Mouse (Mus musculus) myocyte (in vitro differentiated cells): Measurements from ENCODE around the gene Ankmy1.

Source experiments
- E2F4 ChIP-seq: IDR thresholded peaks from one replicate; pipeline ENCODE4 v1.6.1; 2011; ENCODE audit warnings: mild to moderate bottlenecking, control low read depth, moderate library complexity; ENCODE audit not compliant: insufficient read depth
- USF1 ChIP-seq: IDR thresholded peaks from one replicate; pipeline ENCODE4 v1.6.1; 2011; ENCODE audit warnings: low read depth, mild to moderate bottlenecking, control low read depth, moderate library complexity

DNA sequence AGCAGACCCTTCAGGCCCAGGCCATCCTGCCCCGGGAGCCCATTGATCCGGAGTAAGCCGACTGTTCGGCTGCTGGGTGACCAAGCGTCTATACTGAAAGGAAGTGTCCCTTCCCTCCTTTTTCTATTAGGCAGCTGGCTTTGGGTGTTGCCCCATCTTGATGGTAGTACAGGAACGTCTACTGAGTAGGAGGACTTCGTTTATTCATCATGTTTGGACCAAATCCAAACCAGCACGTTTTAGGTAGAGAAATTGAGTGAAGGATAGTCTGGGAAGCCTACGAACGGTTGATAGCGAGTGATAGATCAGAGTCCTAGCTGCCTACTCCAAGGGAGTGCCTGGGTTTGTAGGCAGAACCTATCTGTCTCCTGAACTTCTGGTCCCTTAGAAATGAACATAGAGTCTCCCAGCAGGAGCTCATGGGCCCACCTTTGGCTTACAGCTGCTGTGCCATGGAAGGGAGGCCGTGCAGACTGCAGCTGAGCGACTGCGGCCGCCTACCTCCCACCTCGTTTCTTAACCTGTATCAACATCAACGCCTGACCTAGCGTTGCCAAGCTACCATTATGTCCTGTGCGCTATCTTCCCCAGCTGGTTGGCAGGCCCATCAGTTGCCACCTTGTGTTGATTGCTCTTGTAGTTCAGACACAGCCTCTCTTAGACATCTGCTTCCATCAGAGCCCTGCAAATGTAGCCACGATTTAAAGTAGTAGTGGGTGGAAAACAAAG is 5.1 kb upstream of the Ankmy1 start:
- TF ChIP-seq E2F4: no peak
- no peak for TF ChIP-seq USF1
